Mouse (Mus musculus) heart, postnatal 10 days (tissue): ENCODE measurements around the gene Cd163l1. TPM values are rescaled to one million over a fixed set of nuclear protein-coding genes. Genes with fewer than 3 reads are reported as not detected.

ENCODE experiments used
- DNase-seq, 2 experiments: peaks; one replicate each; pipeline ENCODE4 v3.0.0; 2021
- intact Hi-C: fragments of 180-260 bp; cut with DNase I; formaldehyde crosslinking; loops from one replicate; pipeline ENCODE4 v1.15.1; 2025
- total RNA-seq, 2 experiments: library from RNA; stranded (reverse); gene quantifications; 2 replicates each; pipeline ENCODE4 v1.2.3; 2021

The Cd163l1 gene
- total RNA-seq, 2 experiments from 2014 or later, result not detected

DNA sequence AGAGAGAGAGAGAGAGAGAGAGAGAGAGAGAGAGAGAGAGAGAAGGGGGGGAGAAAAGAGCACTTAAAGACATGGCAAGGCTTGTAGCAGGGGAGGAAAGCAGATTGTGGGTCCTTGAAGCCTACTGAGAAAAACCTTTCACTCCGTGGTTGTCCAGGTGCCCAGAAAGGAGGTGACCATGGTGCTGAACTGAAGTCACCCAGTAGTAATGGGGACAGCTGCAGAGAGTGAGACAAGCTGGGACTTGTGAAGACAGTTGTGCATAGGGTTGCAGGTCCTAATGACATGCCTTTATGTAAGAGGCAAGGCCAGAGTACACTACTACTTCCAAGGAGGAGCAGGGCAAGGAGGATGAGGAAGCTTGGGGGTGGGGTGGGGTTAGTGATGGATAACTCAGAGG, 1.2 kb downstream of the Cd163l1 start:
- DNase-seq, result peak; percentile 25 to 27
- intact Hi-C loops, result no loop called here

DNA sequence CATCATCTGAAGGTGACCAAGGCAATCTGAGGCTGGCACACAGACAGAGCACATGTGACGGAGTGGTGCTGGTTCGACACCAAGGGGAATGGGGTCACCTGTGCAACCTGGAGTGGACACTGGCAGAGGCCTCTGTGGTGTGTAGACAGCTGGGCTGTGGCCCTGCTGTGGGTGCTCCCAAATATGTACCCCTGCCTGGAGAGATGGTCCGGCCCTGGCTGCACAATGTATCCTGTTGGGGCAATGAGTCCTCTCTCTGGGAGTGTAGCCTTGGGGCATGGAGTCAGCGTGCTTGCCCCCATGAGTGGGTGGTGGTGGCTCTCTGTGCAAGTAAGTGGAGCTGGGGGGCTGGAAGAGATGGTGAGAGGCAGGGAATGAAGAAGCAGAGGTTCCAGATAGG, 2.3 kb downstream of the Cd163l1 start:
- DNase-seq, result no peak
- intact Hi-C loops, result no loop called here

GRCm38 (mm10) chr7:140224209-140224608, 6.1 kb downstream of the Cd163l1 start:
- DNase-seq, result no peak
- intact Hi-C loops, result no loop called here

- intact Hi-C loops, result no loop called here
- no peak for DNase-seq
These were observed 10.4 kb downstream of the Cd163l1 start for GRCm38 (mm10) chr7:140228476-140228875.

GRCm38 (mm10) chr7:140231026-140231425, 13.0 kb downstream of the Cd163l1 start:
- DNase-seq, result no peak
- intact Hi-C loops, result no loop called here

DNA sequence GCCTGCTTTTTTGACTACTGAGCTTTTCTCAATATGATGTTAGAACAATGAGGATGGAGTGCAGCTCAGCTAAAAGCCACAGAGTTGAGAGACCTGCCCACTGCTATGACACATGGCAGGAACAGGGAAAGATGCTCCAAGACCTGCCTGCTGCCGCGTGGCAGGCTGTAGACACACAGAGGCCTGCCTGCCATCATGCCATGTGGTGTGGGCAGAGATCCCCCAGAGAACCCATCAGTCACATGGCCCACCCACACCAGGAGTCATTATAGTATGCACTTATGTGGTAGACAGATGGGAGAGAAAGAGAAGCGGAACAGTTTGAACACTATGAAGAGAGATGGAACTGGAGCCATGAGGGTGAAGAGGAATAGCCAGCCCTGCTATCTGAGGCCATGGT, 15.6 kb downstream of the Cd163l1 start:
- intact Hi-C loops, result no loop called here
- DNase-seq, result no peak

DNA sequence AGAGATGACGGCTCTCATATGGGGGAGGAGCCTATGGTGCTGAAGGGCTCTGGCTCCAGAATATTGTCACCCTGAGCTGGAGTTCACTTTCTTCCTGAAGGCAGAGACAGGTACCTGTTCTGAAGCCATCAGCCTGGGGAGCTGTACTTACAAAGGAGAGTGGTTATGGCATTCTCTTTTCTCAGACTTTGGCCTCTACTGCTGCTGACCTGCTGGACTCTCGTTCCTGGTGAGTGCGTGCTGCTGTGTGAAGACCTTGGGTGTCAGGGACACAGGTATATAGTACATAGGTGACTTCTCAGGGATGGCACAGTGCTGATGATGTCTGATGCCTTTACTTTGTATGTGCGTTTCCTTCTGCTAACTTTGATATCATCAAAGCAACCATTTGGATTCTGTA, 29.1 kb downstream of the Cd163l1 start, which contains the start of gene 5830411N06Rik:
Gene 5830411N06Rik (plus strand): TSS at position 69 of the 400 bp plus-strand sequence.
- intact Hi-C loops, result no loop called here
- DNase-seq, result no peak

GRCm38 (mm10) chr7:140253780-140254299, 35.8 kb downstream of the Cd163l1 start:
- intact Hi-C loops, result no loop called here
- no peak for DNase-seq

Other genes starting within 250 kb of the Cd163l1 start
- gene 6430531B16Rik, start 239.5 kb upstream of the Cd163l1 start, total RNA-seq, result not detected
- under 1 TPM; 0.30 to 0.86 TPM for gene Adam8, start 225.7 kb upstream of the Cd163l1 start, total RNA-seq
- gene Zfp511, start 181.9 kb upstream of the Cd163l1 start, total RNA-seq, result 10 to 100 TPM; 13.1 to 13.8 TPM
- 10 to 100 TPM; 36.5 to 37.1 TPM for gene Tubgcp2, start 181.6 kb upstream of the Cd163l1 start, total RNA-seq
- not detected for gene Msx3, start 169.2 kb upstream of the Cd163l1 start, total RNA-seq
- gene Caly, start 135.7 kb upstream of the Cd163l1 start, total RNA-seq, result under 1 TPM in 1 of 2 experiments, not detected in 1; 0.25 TPM
- gene Prap1, start 124.9 kb upstream of the Cd163l1 start, total RNA-seq, result not detected
- gene Fuom, start 115.8 kb upstream of the Cd163l1 start, total RNA-seq, result 10 to 100 TPM; 90.7 to 93.7 TPM
- 1 to 10 TPM; 4.1 to 5.6 TPM for gene Paox, start 102.5 kb upstream of the Cd163l1 start, total RNA-seq
- 100 to 1,000 TPM; 240 to 272 TPM for gene Echs1, start 101.8 kb upstream of the Cd163l1 start, total RNA-seq
- gene Mtg1, start 80.7 kb upstream of the Cd163l1 start, total RNA-seq, result 10 to 100 TPM; 22.9 to 25.3 TPM
- under 1 TPM; 0.50 to 0.55 TPM for gene Sprn, start 63.4 kb upstream of the Cd163l1 start, total RNA-seq
- not detected for gene Olfr522, start 53.5 kb upstream of the Cd163l1 start, total RNA-seq
- gene Olfr523, start 45.0 kb upstream of the Cd163l1 start, total RNA-seq, result not detected
- not detected for gene Olfr524, start 12.3 kb upstream of the Cd163l1 start, total RNA-seq
- not detected for gene 5830411N06Rik, start 29.0 kb downstream of the Cd163l1 start, total RNA-seq
- gene Olfr525, start 102.6 kb downstream of the Cd163l1 start, total RNA-seq, result not detected
- gene Olfr527, start 115.8 kb downstream of the Cd163l1 start, total RNA-seq, result not detected
- gene Olfr60, start 143.4 kb downstream of the Cd163l1 start, total RNA-seq, result not detected
- gene Olfr530, start 158.1 kb downstream of the Cd163l1 start, total RNA-seq, result not detected
- gene Olfr531, start 184.7 kb downstream of the Cd163l1 start, total RNA-seq, result not detected
- gene Olfr532, start 203.4 kb downstream of the Cd163l1 start, total RNA-seq, result not detected
- not detected for gene Olfr533, start 245.1 kb downstream of the Cd163l1 start, total RNA-seq